Mouse (Mus musculus) lung, postnatal 0 days (tissue): ENCODE results near the gene Gm49333.

Experiments used
- CTCF ChIP-seq: IDR thresholded peaks from 2 replicates; pipeline ENCODE4 v1.5.1; 2016; ENCODE audit warnings: antibody characterized with exemption, mild to moderate bottlenecking
- EP300 ChIP-seq: IDR thresholded peaks from 2 replicates; pipeline ENCODE4 v1.6.1; 2016; ENCODE audit warnings: antibody characterized with exemption, mild to moderate bottlenecking, control low read depth

- TF ChIP-seq EP300 (no peak), CTCF (no peak)
Observed at GRCm38 (mm10) chr16:20589366-20589938, 22.0 kb upstream of the Gm49333 start, which contains the start of gene Vwa5b2.
